Mouse (Mus musculus): ENCODE measurements around the gene Fbxo5.

Fbxo5 gene

DNA sequence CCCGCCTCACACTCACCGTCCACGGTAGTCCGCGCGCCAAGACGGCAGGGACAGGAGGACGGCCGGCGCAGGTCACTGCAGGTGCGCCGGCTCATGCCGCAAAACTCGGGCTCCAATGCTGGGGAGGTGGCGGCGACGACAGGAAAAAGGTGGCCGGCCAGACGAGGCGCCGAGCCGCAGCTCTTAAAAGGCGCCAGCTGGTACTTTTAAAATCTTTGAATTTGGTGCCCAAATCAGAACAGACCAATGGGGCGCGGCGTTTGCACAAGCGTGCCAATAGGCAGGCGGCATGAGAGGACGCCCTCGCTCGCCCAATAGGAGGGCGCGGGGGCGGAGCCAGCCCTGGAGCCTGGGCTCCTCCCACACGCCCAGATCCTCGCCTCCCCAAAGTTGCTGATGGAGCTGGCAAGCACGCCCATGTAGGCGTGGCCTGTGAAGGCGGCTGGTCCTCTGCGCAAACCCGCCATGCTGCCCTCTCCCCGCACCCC lies at the start of gene Fbxo5:
Gene Fbxo5, minus strand, starts transcription at position 358 of the 488 bp plus-strand sequence.
- DNase-seq = peak; percentile 99

DNA sequence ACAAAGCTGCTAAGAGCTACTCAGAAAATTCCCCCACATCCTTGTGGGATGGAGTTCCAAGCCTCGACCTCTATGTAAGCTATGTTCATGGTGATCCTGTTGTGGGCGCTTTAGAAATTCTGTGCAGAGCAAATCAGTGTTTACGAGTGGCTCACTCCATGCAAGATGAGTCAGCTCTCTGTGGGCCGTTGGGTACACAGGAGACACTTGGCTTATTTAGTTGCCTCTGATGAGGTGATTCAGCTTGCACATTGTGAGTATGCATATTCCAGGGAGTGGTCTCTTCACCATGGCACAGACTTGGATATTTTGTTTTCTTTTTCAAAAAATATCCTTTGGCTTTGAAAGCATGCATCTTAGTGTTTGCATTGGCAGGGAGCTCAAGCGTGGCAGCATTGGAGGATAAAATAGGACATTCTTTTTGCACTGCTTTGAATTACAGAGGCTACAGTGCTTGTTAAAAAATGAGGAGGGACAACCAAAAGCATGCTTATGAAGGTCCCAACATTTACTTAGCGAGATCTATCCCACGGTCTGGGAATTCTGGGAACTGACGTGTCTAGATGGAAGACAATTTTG lies 48.0 kb upstream of the Fbxo5 start:
- no peak for DNase-seq

DNA sequence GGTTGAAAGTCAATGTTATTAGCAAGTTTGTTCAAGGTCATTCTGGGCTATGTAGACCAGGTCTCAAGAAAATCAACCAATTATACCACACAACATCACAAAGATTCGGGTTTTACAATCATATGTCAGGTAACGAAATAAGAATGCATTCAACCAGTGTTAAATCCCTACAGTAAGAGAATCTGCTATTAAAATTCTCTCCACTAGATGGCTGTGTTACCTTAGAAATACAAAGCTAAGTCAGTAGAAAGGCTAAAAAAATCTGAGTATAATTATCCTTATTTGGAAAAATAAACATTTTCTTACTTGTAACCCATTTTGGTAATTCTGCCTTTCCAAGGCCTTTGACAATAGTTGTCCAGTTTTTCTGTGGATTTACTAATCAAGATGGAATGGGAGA lies 41.5 kb upstream of the Fbxo5 start:
- no peak for DNase-seq

DNA sequence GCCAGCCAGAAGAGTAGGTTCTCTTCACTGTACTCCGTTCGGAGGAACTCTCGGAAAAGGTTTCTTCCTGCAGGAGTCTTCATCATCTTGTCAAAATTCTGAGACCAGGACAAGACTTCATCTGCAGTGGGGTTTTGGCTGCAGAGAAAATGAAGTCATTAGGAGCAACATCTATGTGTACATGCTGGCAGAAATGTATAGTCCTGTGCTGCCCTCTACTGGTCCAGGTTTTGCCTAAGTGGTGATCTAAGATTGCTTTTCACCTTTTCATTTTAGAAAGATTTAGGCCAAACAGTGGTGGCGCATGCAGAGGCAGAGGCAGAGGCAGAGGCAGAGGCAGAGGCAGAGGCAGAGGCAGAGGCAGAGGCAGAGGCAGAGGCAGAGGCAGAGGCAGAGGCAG lies 36.0 kb upstream of the Fbxo5 start:
- peak; percentile 80 for DNase-seq

DNA sequence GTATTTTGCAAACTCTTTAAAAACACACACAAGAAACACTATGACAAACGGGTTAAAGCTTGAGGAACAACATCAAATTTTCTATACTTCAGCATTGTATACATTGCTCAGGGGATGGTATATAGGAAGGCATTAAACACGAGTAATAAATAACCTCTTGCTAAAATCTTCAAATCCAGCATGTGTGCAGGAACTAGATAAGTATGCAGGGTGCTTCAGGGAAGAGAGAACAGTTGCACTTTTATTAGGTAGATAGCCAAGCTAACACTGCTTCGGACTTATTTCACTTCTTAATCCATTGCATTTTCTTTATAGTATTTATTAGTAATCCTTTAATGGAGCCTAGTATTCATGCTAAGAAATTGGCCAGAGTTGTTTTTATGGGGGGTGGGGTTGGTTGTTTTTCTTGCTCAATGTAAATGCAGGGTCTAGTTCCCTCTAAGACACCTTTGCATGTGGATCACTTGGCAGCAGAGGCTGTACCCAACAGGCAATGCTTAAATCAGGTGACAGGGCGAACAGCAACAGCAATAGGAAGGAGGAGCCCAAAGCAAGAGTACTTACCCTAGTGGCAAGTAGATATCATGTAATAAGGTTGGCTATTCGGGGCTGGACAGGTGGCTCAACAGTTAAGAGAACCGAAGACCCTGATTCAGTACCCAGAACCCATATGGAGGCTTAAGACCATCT lies 21.1 kb upstream of the Fbxo5 start:
- DNase-seq = no peak

DNA sequence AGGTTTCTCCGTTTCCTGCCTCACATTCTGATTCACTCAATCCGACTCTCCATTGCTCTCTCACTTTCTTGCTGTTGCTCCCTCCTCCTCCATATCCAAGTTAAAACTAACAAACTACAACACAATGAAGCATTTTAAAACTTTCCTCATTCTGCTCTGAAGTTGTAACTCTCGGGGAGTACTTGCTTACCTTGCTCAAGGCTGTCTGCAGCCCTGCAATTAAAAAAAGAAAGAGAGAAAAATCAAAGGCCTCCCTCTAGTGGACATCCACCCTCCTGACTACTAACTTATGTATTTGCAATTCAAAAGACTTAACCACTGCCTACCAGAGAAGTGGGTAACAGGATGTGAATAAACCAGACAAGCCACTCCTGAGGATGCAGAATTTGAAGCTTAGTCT lies 19.4 kb upstream of the Fbxo5 start:
- peak; percentile 63 for DNase-seq

DNA sequence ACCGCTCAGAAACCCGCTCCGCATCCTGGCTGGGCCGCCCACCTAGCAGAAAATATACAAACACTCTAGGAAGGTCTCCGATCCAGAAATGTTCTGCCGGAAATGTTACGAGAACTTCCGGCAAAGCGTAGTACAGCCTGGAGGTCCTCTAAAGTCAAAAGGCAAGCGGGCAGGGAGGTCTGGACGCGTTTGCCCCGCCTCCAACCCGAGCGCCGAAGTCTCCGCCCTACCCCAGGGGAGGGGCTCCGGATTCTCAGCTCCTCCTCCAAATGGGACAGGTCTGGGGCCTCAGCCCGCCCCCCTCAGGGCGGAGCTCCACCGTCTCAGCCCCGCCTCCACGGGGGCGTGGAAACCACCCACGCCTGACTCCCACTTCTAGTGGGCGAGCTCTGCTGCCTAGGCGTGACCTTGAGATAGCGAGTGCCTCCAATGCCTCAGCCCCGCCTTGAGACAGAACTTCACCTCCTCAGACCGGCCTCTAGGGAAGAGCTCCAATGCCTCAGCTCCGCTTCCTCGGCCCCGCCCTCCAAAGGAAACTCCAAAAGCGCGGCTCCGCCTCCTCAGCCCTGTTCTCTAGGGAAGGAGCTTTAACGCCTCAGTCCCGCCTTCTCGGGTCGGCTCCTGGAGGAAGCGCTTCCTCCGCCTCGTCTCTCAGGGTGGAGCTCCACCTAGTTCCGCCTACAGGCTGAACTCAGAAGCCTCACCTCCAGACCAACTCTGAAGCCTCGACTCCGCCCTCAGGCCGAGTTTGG lies 18.5 kb upstream of the Fbxo5 start, which contains the start of gene Mtrf1l:
Gene Mtrf1l, minus strand, starts transcription at position 171 of the 752 bp plus-strand sequence.
- peak; percentile 98 for DNase-seq

DNA sequence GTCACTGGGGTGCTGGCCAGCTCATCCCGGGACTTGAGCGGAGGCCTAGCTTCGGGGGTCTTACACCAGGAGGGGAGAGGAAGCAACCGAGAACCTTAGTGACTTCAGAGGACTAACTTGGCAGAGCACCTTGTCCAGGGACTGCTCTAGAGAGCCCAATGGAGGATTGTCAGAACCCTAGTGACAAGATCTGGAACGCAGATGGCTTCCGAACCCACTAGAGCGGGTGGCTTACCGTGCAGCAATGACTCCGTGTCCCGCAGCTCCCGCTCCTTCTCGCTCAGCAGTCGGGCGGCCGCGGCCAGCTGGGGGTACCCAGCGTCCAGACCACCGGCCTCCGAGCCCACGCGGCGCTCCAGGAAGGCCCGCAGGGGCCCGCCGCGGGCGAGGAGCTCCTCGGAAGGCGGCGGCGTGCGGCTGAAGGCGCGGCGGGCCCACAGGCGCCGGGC lies 17.9 kb upstream of the Fbxo5 start:
- no peak for DNase-seq

DNA sequence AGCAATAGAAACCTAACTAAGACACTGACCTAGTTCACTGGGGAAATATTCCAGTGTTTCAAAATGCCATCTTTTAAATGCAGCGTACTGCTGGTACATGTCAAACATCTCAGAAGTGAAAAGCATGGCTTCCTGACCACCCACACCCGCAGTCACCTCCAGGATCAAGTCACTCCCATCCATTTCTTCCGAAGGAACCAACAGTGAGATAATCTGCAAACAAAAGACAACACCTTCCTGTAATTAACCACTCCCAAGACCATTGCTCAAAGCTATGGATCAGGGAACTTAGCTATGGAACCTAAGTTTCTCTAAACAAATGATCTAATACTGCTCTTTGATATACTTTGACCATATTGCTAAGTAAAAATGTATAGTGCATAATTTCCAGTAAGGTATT lies 13.4 kb upstream of the Fbxo5 start:
- no peak for DNase-seq

DNA sequence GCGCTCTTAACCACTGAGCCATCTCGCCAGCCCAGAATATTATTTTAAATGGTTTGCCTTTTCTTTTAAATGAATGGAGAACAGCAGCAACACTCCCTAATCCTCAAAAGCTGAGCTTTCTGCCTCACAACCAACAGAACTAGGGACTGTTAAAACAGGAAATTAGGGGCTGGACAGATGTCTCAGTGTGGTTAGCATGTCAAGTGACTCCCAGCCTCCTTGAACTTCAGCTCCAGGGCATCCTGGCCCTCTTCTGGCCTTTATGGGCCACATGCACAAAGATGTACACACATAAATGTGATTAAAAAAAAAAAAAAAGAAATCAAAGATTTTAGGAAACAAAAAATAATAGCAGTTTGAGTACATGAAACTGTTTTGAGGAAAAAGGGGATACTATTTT lies 10.6 kb upstream of the Fbxo5 start:
- DNase-seq = no peak

DNA sequence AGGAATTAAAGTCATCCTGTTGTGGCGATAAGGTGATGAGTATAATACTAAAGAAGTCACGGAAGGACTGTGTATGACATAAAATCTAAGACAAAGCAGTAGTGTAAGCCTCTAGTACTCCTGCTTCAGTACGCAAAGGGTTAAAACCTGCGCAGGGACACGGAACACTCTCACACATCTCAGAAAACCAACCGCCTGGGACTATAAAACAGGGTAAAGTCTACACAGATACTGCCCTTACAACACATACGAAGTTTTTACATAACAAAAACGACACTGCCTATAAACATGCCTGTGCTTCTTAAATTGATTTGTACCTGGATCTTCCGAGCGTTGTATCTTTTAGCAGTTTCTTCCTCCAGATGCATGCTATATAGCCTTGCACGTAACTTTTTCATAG lies 8.3 kb upstream of the Fbxo5 start:
- DNase-seq = no peak

DNA sequence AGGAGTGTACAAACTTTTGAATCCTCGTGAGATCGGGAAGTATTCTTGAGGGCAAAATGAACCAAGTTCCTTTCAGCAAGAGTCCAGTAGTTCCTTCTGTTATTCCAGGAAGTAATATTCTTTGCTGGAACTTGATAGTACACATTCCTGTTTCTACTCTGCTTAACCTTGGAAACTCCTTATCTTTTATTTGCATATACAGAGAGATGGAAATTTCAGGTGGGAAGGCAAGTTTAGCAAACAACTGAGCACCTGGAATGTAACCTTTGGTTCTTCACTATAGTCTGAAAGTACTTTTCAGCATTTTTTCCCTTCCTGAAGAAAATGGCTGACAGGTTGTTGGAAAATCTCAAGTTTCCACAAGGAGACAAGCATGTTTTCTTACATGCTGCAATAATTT lies 2.3 kb upstream of the Fbxo5 start:
- no peak for DNase-seq

DNA sequence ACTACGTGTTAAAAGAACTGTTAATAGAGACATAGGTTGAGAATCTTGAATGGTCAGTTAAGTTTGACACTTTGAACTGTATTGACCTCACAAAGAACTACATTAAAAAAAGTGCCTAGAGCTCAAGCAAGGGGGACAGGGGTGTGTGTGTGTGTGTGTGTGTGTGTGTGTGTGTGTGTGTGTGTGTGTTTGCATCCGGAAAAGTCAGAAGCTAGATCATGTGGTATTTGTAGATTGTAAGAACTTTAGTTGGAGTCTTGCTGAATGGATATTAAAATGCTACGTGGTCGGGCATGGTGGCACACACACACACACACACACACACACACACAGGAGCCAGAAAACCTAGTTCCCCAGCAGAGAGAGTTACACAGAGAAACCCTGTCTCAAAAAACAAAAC lies 1.6 kb upstream of the Fbxo5 start:
- no peak for DNase-seq

DNA sequence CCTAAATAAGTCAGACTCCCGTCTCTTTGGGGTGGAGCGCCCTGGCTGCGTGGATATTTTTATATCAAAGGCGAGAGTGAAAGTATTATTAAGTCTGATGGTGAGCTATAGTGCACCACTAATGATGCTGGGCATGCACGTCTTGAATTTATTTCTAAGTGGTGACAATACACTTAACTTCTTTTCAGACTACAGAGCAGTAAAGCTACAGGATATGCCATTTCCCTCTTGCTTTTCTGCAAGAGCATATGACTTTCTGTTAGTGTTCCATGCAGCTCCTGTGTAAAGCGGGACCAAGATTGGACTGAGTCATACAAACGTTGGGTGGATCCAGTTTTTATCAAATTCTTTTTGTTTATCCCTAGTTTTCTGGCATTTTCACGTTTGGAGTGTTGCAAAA lies 1.0 kb upstream of the Fbxo5 start:
- no peak for DNase-seq

DNA sequence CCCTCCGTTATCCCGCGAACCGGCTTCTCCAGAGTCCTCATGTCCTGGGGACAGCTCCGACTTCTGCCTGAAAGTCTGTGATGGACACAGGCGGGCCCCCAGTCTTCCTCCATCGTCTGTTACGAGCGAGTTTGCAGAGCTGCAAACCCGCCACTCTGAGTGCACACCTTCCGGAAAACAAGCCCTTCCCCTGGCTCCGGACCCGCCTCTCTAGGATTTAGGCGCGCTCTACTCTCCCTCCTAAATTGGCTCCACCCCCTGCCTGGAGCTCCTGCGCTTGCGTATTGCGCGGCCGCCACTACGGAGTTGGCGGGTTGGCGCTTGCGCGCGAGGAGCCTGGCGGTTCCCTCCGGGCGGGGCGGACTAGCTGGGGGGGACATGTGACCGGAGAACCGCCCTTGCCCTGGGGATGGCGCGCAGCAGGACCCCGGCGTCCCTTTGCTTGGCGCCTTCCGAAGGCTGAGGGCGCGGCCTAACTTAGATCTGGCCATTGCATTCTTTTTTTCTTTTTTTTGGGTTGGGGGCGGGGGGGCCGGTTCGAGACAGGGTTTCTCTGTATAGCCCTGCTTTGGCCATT lies 419 bp upstream of the Fbxo5 start:
- DNase-seq = peak; percentile 98

DNA sequence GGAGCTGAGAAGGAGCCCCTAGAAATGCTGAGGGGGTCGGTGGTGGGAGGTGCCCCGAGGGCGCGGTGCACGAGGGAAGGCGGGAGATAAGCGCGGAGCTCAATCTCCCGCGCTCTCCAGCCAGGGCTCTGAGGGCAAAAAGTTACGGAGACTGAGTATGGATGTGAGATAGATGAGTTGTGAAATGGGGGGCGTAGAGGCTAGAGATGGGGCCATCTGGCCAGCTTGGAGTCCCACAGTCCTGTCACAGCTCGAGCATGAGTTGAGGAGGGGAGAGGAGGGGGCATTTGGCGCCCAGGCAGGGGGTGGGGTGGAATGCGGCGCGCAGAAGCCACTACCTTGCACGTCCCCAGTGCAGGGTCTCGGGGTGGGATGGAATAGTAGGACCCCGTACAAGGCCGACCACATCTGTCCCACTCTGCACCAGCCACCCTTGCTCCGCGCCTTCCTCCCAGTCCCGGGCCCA lies 676 bp downstream of the Fbxo5 start:
- peak; percentile 26 for DNase-seq

DNA sequence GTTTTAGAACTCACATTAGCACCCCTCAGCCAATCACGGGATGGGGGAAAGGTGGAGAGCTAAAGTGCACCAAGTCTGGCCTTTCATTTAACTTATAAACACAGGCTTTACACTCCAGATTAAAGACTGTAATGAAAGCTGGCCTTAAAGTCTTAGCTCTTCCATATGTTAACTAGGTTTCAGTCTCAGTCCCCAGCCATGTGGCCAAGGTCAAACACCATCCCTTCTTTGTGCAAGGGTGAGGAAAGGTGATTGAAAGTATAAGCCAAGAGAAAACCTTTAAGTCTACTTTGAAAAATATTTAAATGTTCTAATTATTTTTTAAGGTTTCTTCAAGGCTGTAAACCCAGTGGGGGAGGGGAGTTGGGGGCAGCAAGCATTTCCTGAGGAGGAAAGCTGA lies 1.7 kb downstream of the Fbxo5 start:
- DNase-seq = no peak

DNA sequence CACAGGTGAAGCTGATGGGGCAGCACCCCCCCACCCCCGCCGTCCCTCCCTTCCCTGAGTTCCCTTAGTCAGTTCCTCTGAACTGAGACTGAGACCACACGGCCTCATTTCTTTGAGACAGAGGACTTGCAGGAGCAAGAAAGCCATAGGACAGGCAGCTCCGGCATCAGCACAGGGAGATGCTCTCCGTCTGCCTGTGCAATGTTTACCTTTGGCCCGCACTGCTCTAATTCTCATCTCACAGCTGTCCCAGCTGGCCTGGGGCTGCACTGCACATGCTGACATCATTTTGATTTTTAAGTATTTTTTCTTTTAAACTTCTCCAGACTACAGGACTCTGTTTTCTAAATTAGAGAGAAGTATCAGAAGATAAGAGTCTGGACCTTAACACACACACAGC lies 2.5 kb downstream of the Fbxo5 start:
- no peak for DNase-seq

DNA sequence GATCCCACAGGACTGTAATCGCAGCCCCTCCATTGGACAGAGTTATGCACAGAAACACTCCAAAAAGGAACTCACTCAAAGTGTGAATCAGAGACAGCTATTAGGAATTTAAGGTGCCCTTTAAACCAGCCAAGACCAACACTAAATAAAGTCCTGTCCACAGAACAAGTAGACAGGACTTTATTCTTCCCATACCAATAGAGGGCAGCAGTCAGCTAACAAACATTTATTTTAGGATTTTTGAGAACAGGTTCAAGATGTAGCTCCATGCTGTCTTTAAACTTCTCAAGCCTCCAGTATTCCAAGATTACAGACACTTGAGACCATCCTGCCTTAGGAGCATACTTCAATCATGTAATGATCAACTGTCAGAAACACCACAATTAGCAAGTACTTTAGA lies 4.9 kb downstream of the Fbxo5 start:
- no peak for DNase-seq

DNA sequence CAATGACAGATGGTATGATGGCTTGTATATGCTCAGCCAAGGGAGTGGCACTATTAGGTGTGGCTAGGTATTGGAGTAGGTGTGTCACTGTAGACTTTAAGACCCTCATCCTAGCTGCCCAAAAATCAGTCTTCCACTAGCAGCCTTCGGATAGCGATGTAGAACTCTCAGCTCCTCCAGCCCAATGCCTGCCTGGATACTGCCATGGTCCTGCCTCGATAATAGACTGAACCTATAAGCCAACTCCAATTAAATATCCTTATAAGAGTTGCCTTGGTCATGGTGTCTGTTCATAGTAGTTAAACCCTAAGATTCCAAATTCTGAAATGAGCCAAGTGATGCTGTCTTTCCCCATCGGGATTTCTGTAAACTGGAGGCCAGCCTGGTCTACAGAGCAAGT lies 7.3 kb downstream of the Fbxo5 start:
- DNase-seq = no peak

DNA sequence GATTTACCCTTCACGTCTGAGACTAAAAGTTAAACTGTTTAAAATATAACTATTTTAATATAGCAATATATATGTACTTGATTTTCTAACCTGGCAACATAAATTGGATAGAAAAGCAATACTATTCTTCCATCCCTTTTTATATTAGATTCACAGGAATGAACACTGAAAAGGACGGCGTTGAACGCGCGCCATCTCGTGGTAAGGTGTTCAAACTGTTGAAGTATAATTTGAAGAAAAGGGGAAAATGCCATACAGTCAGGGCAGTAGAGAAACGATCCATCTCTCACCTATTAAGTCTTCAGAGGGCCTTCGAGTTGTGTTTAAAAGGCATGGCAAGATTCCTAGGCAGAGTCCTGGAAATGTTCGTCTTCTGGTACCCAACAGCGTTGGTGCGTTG lies 14.7 kb downstream of the Fbxo5 start:
- DNase-seq = peak; percentile 75

DNA sequence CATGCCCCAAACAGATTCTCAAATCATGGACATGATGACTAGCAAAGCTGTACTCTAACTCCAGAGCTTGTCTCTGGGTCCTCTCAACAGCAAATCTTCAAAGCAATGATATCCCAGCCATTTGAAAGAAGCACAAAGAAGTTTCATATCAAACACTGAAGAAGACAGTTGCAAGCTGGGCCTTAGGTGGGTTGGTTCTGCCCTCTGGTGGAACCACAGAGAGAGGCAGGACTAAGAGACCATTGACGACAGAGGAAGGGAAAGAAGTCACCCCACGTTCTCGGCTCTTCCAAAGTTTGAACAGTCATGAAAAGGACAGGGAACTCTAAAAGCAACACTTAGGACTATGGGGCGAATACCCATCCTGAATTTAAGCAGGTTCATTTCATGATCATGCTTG lies 18.5 kb downstream of the Fbxo5 start:
- DNase-seq = peak; percentile 51

Data from kidney, postnatal 10 days (tissue).